Mouse (Mus musculus) left cerebral cortex, postnatal 10 days (tissue): ENCODE results near the gene Cldn3. TPM values are rescaled to one million over a fixed set of nuclear protein-coding genes. Genes with fewer than 3 reads are reported as not detected.
A peak's percentile ranks its signal among the peaks of the same experiment; 100 is the strongest.
"Not testable (repeated sequence)": the region's sequence is repeated elsewhere in the genome, so short reads cannot be mapped to it uniquely, and the experiment has no call there.

Experiments used
- DNase-seq, 2 experiments: peaks; one replicate each; pipeline ENCODE4 v3.0.0; 2021 to 2022; ENCODE audit warnings: low spot score in 2 of 2, mixed read lengths in 1 of 2; ENCODE audit errors: extremely low spot score in 1 of 2
- intact Hi-C: fragments of 180-260 bp; cut with DNase I; formaldehyde crosslinking; loops from one replicate; pipeline ENCODE4 v1.15.1; 2025
- total RNA-seq, 2 experiments: library from RNA; stranded (reverse); gene quantifications; 2 replicates each; pipeline ENCODE4 v1.2.3; 2021

The Cldn3 gene
- total RNA-seq, 2 experiments from 2014 or later = 1.0 to 2.3 TPM

- DNase-seq = peak in 1 of 2 experiments; percentile 56
- intact Hi-C loops = no loop called here
Observed at GRCm38 (mm10) chr5:134963546-134963945, 22.5 kb upstream of the Cldn3 start.

GRCm38 (mm10) chr5:134964655-134965054 is 21.4 kb upstream of the Cldn3 start:
- intact Hi-C loops = loop anchor here (1.0 kb wide), 1 partner anchor 57 kb away; no protein-coding TSS in a partner anchor
- not testable (repeated sequence) for DNase-seq

GRCm38 (mm10) chr5:134965473-134965851 is 20.6 kb upstream of the Cldn3 start:
- DNase-seq = peak; percentile 62 to 78
- intact Hi-C loops = loop anchor here (1.0 kb wide), 1 partner anchor 58 kb away; no protein-coding TSS in a partner anchor

GRCm38 (mm10) chr5:134965852-134966821 is 19.9 kb upstream of the Cldn3 start:
- intact Hi-C loops = loop anchor here (1.0 kb wide), 1 partner anchor 59 kb away; no protein-coding TSS in a partner anchor
- peak in 1 of 2 experiments; percentile 61 for DNase-seq

- intact Hi-C loops = no loop called here
- DNase-seq = no peak
Observed at GRCm38 (mm10) chr5:134967164-134967944, 18.7 kb upstream of the Cldn3 start.

GRCm38 (mm10) chr5:134970671-134971070 is 15.3 kb upstream of the Cldn3 start:
- intact Hi-C loops = no loop called here
- no peak for DNase-seq

GRCm38 (mm10) chr5:134973081-134973480 is 12.9 kb upstream of the Cldn3 start:
- intact Hi-C loops = no loop called here
- DNase-seq = no peak

GRCm38 (mm10) chr5:134973526-134973925 is 12.5 kb upstream of the Cldn3 start:
- DNase-seq = no peak
- intact Hi-C loops = no loop called here

GRCm38 (mm10) chr5:134974294-134974693 is 11.7 kb upstream of the Cldn3 start:
- intact Hi-C loops = no loop called here
- DNase-seq = no peak

GRCm38 (mm10) chr5:134974921-134975320 is 11.1 kb upstream of the Cldn3 start:
- intact Hi-C loops = no loop called here
- DNase-seq = no peak

- no peak for DNase-seq
- intact Hi-C loops = no loop called here
Observed at GRCm38 (mm10) chr5:134976164-134976563, 9.8 kb upstream of the Cldn3 start.

GRCm38 (mm10) chr5:134976577-134977250 is 9.3 kb upstream of the Cldn3 start:
- DNase-seq = no peak
- intact Hi-C loops = no loop called here

- no peak for DNase-seq
- intact Hi-C loops = no loop called here
Observed at GRCm38 (mm10) chr5:134977837-134978236, 8.2 kb upstream of the Cldn3 start.

- intact Hi-C loops = no loop called here
- no peak for DNase-seq
Observed at GRCm38 (mm10) chr5:134981149-134981548, 4.9 kb upstream of the Cldn3 start.

- no peak for DNase-seq
Observed at GRCm38 (mm10) chr5:134983111-134983510, 2.9 kb upstream of the Cldn3 start.

GRCm38 (mm10) chr5:134983771-134984170 is 2.2 kb upstream of the Cldn3 start:
- intact Hi-C loops = no loop called here
- DNase-seq = no peak

More at GRCm38 (mm10) chr5:134983111-134983510, 2.9 kb upstream of the Cldn3 start:
- intact Hi-C loops = no loop called here

- DNase-seq = peak in 1 of 2 experiments; percentile 49
- intact Hi-C loops = no loop called here
Observed at GRCm38 (mm10) chr5:134986298-134987268, 569 bp downstream of the Cldn3 start.

- intact Hi-C loops = no loop called here
- DNase-seq = no peak
Observed at GRCm38 (mm10) chr5:134989166-134989565, 3.2 kb downstream of the Cldn3 start.
